Mouse (Mus musculus) heart, embryonic 16.5 days (tissue): ENCODE data around the gene Rest. TPM values are rescaled to one million over a fixed set of nuclear protein-coding genes. Genes with fewer than 3 reads are reported as not detected.

Experiments
- ATAC-seq: fragments of 200-750 bp; cut with Nextera tagmentation; replicated peaks from 2 replicates; pipeline ENCODE4 v1.8.0; 2017; ENCODE audit warnings: moderate number of reproducible peaks; ENCODE audit not compliant: insufficient read depth, low FRiP score; ENCODE audit errors: extremely low read depth
- H3K27ac ChIP-seq: fragments of 300-500 bp; sonication (generic); 2 replicates; pipeline ENCODE4 v1.5.1; 2014; ENCODE audit warnings: mild to moderate bottlenecking, low read length, control low read depth, moderate library complexity
- H3K27me3 ChIP-seq: fragments of 300-500 bp; sonication (generic); 2 replicates; pipeline ENCODE4 v1.6.1; 2014; ENCODE audit warnings: low read length, mixed read lengths; ENCODE audit not compliant: control insufficient read depth, insufficient read depth
- H3K36me3 ChIP-seq: fragments of 300-500 bp; sonication (generic); 2 replicates; pipeline ENCODE4 v1.6.1; 2014; ENCODE audit not compliant: control insufficient read depth, insufficient read depth
- H3K4me1 ChIP-seq: fragments of 300-500 bp; sonication (generic); 2 replicates; pipeline ENCODE4 v1.6.1; 2014; ENCODE audit warnings: low read length, mixed read lengths; ENCODE audit not compliant: control insufficient read depth, insufficient read depth
- H3K4me2 ChIP-seq: fragments of 300-500 bp; sonication (generic); 2 replicates; pipeline ENCODE4 v1.6.1; 2014; ENCODE audit warnings: low read depth, mild to moderate bottlenecking, control low read depth, low read length
- H3K4me3 ChIP-seq: fragments of 300-500 bp; sonication (generic); 2 replicates; pipeline ENCODE4 v1.5.1; 2014; ENCODE audit warnings: mild to moderate bottlenecking, control low read depth, low read length
- H3K9ac ChIP-seq: fragments of 300-500 bp; sonication (generic); 2 replicates; pipeline ENCODE4 v1.6.1; 2014; ENCODE audit warnings: low read length, control low read depth
- H3K9me3 ChIP-seq: fragments of 300-500 bp; sonication (generic); replicated peaks from 2 replicates; pipeline ENCODE4 v1.6.1; 2016; ENCODE audit warnings: low read length; ENCODE audit not compliant: control insufficient read depth
- WGBS: fragments of 180-500 bp; shearing (Covaris S2); extraction: QIAGEN DNeasy Blood & Tissue Kit; methylation state at CpG from one replicate; pipeline ENCODE4 v1.1.7; 2014; 5-methylcytosine and 5-hydroxymethylcytosine counted together
- polyA plus RNA-seq: library from polyadenylated mRNA; unstranded; fragments of >200 nt; fragmentation: Nextera tagmentation; extraction: Ambion mirVana; gene quantifications from 2 replicates; pipeline ENCODE4 v1.2.1, GENCODE M21; 2015

Rest gene
- polyA plus RNA-seq, 1 experiment from 2014 or later: 18.9 TPM

DNA sequence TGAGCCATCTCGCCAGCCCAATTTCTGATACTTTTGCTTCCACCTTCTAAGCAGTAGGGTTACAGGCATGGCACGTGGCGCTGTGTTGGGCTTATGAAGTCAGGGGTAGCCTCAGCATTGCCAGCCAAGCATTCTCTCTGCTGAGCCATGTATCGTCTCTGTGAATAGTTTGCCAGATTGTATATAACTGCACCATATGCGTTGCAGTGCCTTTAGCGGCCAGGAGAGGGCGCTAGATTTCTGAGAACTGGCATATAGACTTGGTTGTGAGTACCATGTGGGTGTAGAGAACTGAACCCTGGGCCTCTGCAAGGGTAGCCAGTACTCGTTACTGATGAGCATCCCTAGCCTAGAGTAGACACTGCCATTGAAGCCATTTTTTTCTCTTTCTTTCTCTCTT lies 4.1 kb downstream of the Rest start:
- H3K9ac ChIP-seq: no peak overlapping the region
- H3K4me3 ChIP-seq: no peak overlapping the region
- no peak for ATAC-seq
- WGBS: 73% methylated on average over 8 of the region's 8 CpGs
- H3K9me3 ChIP-seq: no peaks in the 10 kb centered on the region
- H3K4me2 ChIP-seq: no peak overlapping the region
- no peak overlapping the region for H3K27ac ChIP-seq
- peaks cover 26% of the 10 kb centered on the region for H3K36me3 ChIP-seq
- H3K4me1 ChIP-seq: peaks cover 16% of the 10 kb centered on the region
- no peaks in the 10 kb centered on the region for H3K27me3 ChIP-seq

GRCm38 (mm10) chr5:77273151-77273550 lies 7.9 kb downstream of the Rest start:
- no peak overlapping the region for H3K4me3 ChIP-seq
- WGBS: 76% methylated on average over 7 of the region's 7 CpGs
- H3K27ac ChIP-seq: no peak overlapping the region
- H3K27me3 ChIP-seq: no peaks in the 10 kb centered on the region
- H3K4me2 ChIP-seq: no peak overlapping the region
- H3K36me3 ChIP-seq: peaks cover 48% of the 10 kb centered on the region
- peaks cover 7% of the 10 kb centered on the region; the same call in 1 of the 2 replicates for H3K4me1 ChIP-seq
- H3K9ac ChIP-seq: no peak overlapping the region
- peak; percentile 61 for ATAC-seq
- no peaks in the 10 kb centered on the region for H3K9me3 ChIP-seq

DNA sequence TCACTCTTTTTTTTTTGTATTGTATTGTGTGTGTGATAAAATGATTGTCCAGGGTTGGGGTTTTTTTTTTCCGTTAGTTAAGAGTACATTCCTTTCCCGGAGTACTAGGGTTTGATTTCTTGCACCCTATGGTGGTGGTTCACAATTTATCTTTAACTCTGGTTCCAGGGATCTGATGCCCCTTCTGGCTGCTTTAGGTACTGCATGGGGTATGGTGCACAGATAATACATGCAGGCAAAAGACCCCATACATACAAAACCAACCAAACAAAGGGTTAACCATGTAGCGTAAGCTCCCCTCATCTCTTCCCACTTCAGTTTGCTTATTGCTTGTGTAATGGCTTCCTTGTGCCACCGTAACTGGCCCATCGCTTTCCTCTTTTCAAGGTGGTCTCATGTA lies 10.7 kb downstream of the Rest start:
- Histone ChIP-seq H3K9me3 (no peaks in the 10 kb centered on the region), H3K4me1 (peaks cover 4% of the 10 kb centered on the region; the same call in 1 of the 2 replicates), H3K4me2 (no peak overlapping the region), H3K4me3 (no peak overlapping the region), H3K27me3 (no peaks in the 10 kb centered on the region), H3K27ac (no peak overlapping the region), H3K9ac (no peak overlapping the region), H3K36me3 (peaks cover 39% of the 10 kb centered on the region)
- ATAC-seq: no peak
- WGBS: 86% methylated on average over 5 of the region's 5 CpGs

GRCm38 (mm10) chr5:77277204-77277603 lies 11.9 kb downstream of the Rest start:
- H3K4me2 ChIP-seq: no peak overlapping the region
- peaks cover 49% of the 10 kb centered on the region for H3K36me3 ChIP-seq
- H3K4me3 ChIP-seq: no peak overlapping the region
- H3K27me3 ChIP-seq: no peaks in the 10 kb centered on the region
- 91% methylated on average over 6 of the region's 6 CpGs for WGBS
- H3K27ac ChIP-seq: no peak overlapping the region
- no peak overlapping the region for H3K9ac ChIP-seq
- no peak for ATAC-seq
- H3K4me1 ChIP-seq: peaks cover 4% of the 10 kb centered on the region; the same call in 1 of the 2 replicates
- H3K9me3 ChIP-seq: no peaks in the 10 kb centered on the region

DNA sequence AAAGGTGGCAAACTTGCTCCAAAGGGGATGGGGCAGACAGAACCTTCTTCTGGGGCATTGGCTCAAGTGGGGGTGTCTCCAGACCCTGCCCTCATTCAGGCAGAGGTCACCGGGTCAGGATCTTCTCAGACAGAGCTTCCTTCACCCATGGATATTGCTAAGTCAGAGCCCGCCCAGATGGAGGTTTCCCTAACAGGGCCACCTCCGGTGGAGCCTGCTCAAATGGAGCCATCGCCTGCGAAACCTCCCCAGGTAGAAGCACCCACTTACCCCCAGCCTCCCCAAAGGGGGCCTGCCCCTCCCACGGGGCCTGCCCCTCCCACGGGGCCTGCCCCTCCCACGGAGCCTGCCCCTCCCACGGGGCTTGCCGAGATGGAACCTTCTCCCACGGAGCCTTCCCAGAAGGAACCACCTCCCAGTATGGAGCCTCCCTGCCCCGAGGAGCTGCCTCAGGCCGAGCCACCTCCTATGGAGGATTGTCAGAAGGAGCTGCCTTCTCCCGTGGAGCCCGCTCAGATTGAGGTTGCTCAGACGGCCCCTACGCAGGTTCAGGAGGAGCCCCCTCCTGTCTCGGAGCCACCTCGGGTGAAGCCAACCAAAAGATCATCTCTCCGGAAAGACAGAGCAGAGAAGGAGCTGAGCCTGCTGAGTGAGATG lies 16.4 kb downstream of the Rest start:
- Histone ChIP-seq H3K36me3 (peaks cover 36% of the 10 kb centered on the region), H3K27me3 (no peaks in the 10 kb centered on the region), H3K4me2 (no peak overlapping the region), H3K4me3 (no peak overlapping the region), H3K9ac (no peak overlapping the region), H3K27ac (no peak overlapping the region), H3K4me1 (peaks cover 3% of the 10 kb centered on the region; the same call in 1 of the 2 replicates), H3K9me3 (no peaks in the 10 kb centered on the region)
- no peak for ATAC-seq
- WGBS: 85% methylated on average over 20 of the region's 20 CpGs

GRCm38 (mm10) chr5:77282242-77282641 lies 17.0 kb downstream of the Rest start:
- no peak overlapping the region for H3K9ac ChIP-seq
- H3K36me3 ChIP-seq: peaks cover 32% of the 10 kb centered on the region
- H3K9me3 ChIP-seq: no peaks in the 10 kb centered on the region
- no peaks in the 10 kb centered on the region for H3K27me3 ChIP-seq
- peaks cover 8% of the 10 kb centered on the region; the same call in 1 of the 2 replicates for H3K4me1 ChIP-seq
- no peak for ATAC-seq
- no peak overlapping the region for H3K27ac ChIP-seq
- WGBS: 84% methylated on average over 9 of the region's 9 CpGs
- H3K4me2 ChIP-seq: no peak overlapping the region
- H3K4me3 ChIP-seq: no peak overlapping the region

GRCm38 (mm10) chr5:77285685-77286084 lies 20.4 kb downstream of the Rest start:
- peaks cover 36% of the 10 kb centered on the region for H3K36me3 ChIP-seq
- WGBS: 82% methylated on average over 7 of the region's 7 CpGs
- no peak overlapping the region for H3K9ac ChIP-seq
- H3K27ac ChIP-seq: no peak overlapping the region
- no peak overlapping the region for H3K4me3 ChIP-seq
- H3K4me2 ChIP-seq: no peak overlapping the region
- H3K27me3 ChIP-seq: no peaks in the 10 kb centered on the region
- H3K4me1 ChIP-seq: peaks cover 8% of the 10 kb centered on the region; the same call in 1 of the 2 replicates
- no peak for ATAC-seq
- no peaks in the 10 kb centered on the region for H3K9me3 ChIP-seq

DNA sequence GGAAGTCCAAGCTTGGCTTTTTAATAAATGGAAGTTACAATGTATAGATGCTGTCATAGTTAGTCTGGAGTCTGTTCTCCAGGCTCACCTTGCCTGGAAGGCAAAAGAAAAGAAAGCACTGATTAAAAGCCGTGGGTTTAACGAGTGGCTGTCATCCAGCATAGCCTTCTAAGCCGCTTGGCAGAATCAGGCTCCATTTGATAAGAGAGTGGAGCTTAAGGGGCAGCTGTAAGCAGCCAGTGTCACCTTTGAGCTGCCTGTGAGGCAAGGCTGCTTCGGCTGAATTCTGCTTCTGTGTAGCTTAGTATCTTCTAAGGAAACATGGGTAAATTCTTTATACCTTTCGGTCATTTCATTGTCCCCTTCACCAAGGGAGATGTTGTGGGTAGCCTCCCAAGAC lies 21.6 kb downstream of the Rest start:
- Histone ChIP-seq H3K4me1 (peaks cover 8% of the 10 kb centered on the region; the same call in 1 of the 2 replicates), H3K9me3 (no peaks in the 10 kb centered on the region), H3K27me3 (no peaks in the 10 kb centered on the region), H3K9ac (no peak overlapping the region), H3K4me3 (no peak overlapping the region), H3K4me2 (no peak overlapping the region), H3K36me3 (peaks cover 24% of the 10 kb centered on the region), H3K27ac (no peak overlapping the region)
- no peak for ATAC-seq
- WGBS: 39% methylated on average over 5 of the region's 5 CpGs

- 73% methylated on average over 6 of the region's 6 CpGs for WGBS
- peaks cover 18% of the 10 kb centered on the region for H3K36me3 ChIP-seq
- no peak for ATAC-seq
These were observed 22.6 kb downstream of the Rest start for GRCm38 (mm10) chr5:77287901-77288300.

More at GRCm38 (mm10) chr5:77287901-77288300, 22.6 kb downstream of the Rest start:
- H3K27me3 ChIP-seq: no peaks in the 10 kb centered on the region
- peaks cover 8% of the 10 kb centered on the region; the same call in 1 of the 2 replicates for H3K4me1 ChIP-seq
- H3K9me3 ChIP-seq: no peaks in the 10 kb centered on the region
- H3K27ac ChIP-seq: no peak overlapping the region
- H3K4me3 ChIP-seq: no peak overlapping the region
- no peak overlapping the region for H3K4me2 ChIP-seq
- no peak overlapping the region for H3K9ac ChIP-seq
